Mouse (Mus musculus): ENCODE results near the gene Sik3. TPM values are rescaled to one million over a fixed set of nuclear protein-coding genes. Genes with fewer than 3 reads are reported as not detected.
A peak's percentile ranks its signal among the peaks of the same experiment; 100 is the strongest.

Sik3 gene
- polyA plus RNA-seq, 1 experiment from 2014 or later, result 5.0 TPM

DNA sequence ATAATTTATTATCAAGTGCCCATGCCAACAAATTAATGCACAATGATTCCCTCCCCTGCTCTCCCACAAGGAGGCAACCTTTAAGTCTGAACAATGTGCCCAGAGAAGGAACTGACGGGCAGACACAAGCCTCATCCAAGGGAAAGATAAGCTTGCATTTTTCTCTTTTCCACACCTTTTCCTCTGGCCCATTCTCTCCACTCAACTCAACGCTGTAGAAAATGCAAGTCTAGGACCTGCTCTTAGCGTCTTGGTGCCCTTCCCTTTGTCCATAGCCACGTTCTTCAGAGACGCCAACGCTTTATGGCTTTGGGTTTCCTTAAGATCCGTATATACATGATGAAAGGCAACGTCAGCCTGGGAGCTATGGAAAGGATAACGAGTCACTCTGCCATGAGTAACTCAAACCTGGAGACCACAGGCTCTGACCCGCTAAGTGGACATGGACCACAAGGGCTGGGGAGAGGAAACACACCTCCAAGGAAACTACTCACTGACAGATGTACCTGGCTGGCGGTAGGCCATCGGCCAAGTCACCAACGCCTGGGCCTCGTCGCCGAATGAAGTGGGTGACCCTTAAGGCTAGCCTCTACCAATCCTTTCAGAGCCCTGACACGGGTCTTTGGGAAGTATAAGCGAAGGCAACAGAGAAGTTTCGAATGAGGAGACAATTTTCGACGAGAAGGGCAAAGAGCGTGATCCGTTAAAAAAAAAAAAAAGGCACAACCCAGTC, 28.8 kb upstream of the Sik3 start:
- peak overlapping the region; percentile 86 for H3K9ac ChIP-seq (replicated peaks)
- DNase-seq (peak; percentile 58), ATAC-seq (peak; percentile 12; the same call in 1 of the 2 replicates)
- peaks cover 21% of the 10 kb centered on the region for H3K4me1 ChIP-seq (ENCODE audit: insufficient read depth)
- TF ChIP-seq CTCF (IDR thresholded peaks at IDR 0.05; ENCODE audit: low read depth), result peak; percentile 43
- TF ChIP-seq EP300 (IDR thresholded peaks at IDR 0.05; ENCODE audit: low read depth), result no peak
- no peaks in the 10 kb centered on the region for H3K9me3 ChIP-seq (ENCODE audit: low read length)
- H3K4me2 ChIP-seq (ENCODE audit: low read depth, low read length), result peak overlapping the region; percentile 87
- H3K27me3 ChIP-seq (ENCODE audit: insufficient read depth, low read length), result no peaks in the 10 kb centered on the region
- H3K4me3 ChIP-seq (ENCODE audit: low read depth, low read length), result peak overlapping the region; percentile 81
- no peaks in the 10 kb centered on the region; the same call in 1 of the 2 replicates for H3K36me3 ChIP-seq (replicated peaks; ENCODE audit: insufficient read depth, low read length)
- WGBS (ENCODE audit: insufficient replicate concordance), result under 1% methylated on average over 23 of the region's 23 CpGs
- peak overlapping the region; percentile 91 for H3K27ac ChIP-seq (ENCODE audit: low read depth)

DNA sequence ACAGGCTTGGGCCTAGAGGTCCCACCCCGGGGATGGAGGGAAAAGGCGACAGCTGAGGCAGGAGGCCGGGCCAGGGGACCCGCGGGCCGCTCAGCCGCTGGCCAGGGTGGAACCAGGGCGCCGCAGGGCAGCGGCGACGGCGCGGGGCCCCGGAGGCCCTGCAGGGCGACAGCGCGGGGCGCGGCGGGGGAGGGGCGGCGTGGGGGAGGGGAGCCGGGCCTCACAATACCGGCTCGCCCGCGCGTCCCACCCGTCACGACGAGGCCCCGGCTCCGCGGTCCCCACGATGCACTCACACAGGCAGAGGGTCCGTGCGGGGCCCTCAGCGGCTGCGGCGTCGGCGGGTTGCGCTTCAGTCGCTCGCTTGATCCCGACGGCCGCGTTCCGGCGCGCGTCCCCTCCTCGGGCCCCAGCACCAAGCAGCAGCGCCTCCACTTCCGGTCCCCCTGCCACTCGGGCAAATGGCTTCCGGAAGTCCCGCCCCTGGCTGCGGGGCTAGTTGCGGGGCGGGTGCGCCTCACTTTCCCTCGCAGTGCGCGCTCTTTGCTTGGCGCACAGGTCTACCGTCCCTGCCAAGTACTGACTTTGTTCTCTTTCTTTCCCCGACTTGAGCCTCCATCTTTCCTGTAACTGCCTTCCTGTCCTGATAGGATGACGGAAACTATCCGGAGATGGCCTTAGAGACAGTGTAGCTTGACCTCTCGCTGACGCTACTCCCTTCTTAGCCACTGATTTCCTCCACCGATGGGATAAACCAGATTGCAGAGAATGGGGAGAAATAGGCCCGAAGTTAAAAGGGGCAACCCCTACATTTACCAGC, 28.0 kb upstream of the Sik3 start:
- WGBS (ENCODE audit: insufficient replicate concordance), result 2% methylated on average over 43 of the region's 76 CpGs
- no peaks in the 10 kb centered on the region for H3K27me3 ChIP-seq (ENCODE audit: insufficient read depth, low read length)
- H3K4me1 ChIP-seq (ENCODE audit: insufficient read depth), result peaks cover 21% of the 10 kb centered on the region
- peak overlapping the region; percentile 87 for H3K4me2 ChIP-seq (ENCODE audit: low read depth, low read length)
- no peaks in the 10 kb centered on the region for H3K36me3 ChIP-seq (replicated peaks; ENCODE audit: insufficient read depth, low read length)
- ATAC-seq (peak; percentile 93), DNase-seq (peak; percentile 95)
- peak overlapping the region; percentile 91 for H3K27ac ChIP-seq (ENCODE audit: low read depth)
- TF ChIP-seq EP300 (IDR thresholded peaks at IDR 0.05; ENCODE audit: low read depth) (no peak), CTCF (IDR thresholded peaks at IDR 0.05; ENCODE audit: low read depth) (no peak)
- H3K9me3 ChIP-seq (ENCODE audit: low read length), result no peaks in the 10 kb centered on the region
- peak overlapping the region; percentile 86 for H3K9ac ChIP-seq (replicated peaks)
- H3K4me3 ChIP-seq (ENCODE audit: low read depth, low read length), result peak overlapping the region; percentile 81

DNA sequence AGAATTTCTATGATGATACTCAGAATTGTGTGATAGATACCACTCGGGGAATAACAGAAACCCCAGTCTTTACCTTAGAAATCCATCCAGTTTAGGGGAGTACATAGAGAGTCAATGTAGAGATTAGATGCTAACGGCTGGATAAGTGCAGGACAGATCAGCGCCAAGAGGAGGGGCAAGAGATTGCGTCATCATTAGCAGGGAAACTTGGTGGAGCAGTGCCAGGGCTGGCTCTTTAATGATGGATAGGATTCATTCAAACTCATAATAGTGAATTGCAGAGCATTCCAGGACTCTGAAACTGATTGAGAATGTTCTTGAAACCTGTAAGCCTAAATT, 27.4 kb upstream of the Sik3 start:
- Histone ChIP-seq H3K36me3 (replicated peaks; ENCODE audit: insufficient read depth, low read length) (no peaks in the 10 kb centered on the region), H3K4me3 (ENCODE audit: low read depth, low read length) (peak overlapping the region; percentile 81), H3K4me1 (ENCODE audit: insufficient read depth) (peaks cover 16% of the 10 kb centered on the region), H3K27ac (ENCODE audit: low read depth) (peak overlapping the region; percentile 91), H3K4me2 (ENCODE audit: low read depth, low read length) (peak overlapping the region; percentile 87), H3K9me3 (ENCODE audit: low read length) (no peaks in the 10 kb centered on the region), H3K9ac (replicated peaks) (peak overlapping the region; percentile 86), H3K27me3 (ENCODE audit: insufficient read depth, low read length) (no peaks in the 10 kb centered on the region)
- whole genome bisulfite sequencing (ENCODE audit: insufficient replicate concordance), result 2% methylated on average over 4 of the region's 4 CpGs
- ATAC-seq, result peak; percentile 60
- DNase-seq, result peak; percentile 65
- TF ChIP-seq EP300 (IDR thresholded peaks at IDR 0.05; ENCODE audit: low read depth) (no peak), CTCF (IDR thresholded peaks at IDR 0.05; ENCODE audit: low read depth) (no peak)

DNA sequence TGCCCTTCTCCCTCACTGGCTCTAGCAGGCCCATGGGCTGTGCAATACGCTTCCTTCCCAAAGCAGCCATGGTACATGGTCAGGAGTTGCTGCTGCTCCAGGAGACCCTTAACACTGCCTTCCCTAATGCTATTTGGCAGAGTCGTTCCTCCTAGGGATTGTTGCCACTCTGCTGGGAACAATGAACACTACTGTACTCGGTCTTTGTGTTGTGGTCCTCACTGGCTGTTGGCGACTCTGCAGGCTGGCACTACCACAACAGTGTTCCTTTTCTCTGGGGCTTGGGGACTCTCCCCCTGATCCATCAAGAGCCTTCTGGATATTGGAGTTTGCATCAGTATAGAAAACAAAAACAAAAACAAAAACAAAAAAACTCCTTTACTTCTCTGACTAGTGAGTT, 13.6 kb upstream of the Sik3 start:
- H3K36me3 ChIP-seq (replicated peaks; ENCODE audit: insufficient read depth, low read length), result no peaks in the 10 kb centered on the region
- H3K9me3 ChIP-seq (ENCODE audit: low read length), result no peaks in the 10 kb centered on the region
- TF ChIP-seq EP300 (IDR thresholded peaks at IDR 0.05; ENCODE audit: low read depth) (no peak), CTCF (IDR thresholded peaks at IDR 0.05; ENCODE audit: low read depth) (no peak)
- no peaks in the 10 kb centered on the region for H3K27me3 ChIP-seq (ENCODE audit: insufficient read depth, low read length)
- H3K4me1 ChIP-seq (ENCODE audit: insufficient read depth), result no peaks in the 10 kb centered on the region
- no peak overlapping the region for H3K9ac ChIP-seq (replicated peaks)
- WGBS (ENCODE audit: insufficient replicate concordance), result 84% methylated on average over 4 of the region's 4 CpGs
- ATAC-seq (no peak), DNase-seq (no peak)
- H3K4me3 ChIP-seq (ENCODE audit: low read depth, low read length), result no peak overlapping the region
- H3K4me2 ChIP-seq (ENCODE audit: low read depth, low read length), result no peak overlapping the region
- no peak overlapping the region for H3K27ac ChIP-seq (ENCODE audit: low read depth)

DNA sequence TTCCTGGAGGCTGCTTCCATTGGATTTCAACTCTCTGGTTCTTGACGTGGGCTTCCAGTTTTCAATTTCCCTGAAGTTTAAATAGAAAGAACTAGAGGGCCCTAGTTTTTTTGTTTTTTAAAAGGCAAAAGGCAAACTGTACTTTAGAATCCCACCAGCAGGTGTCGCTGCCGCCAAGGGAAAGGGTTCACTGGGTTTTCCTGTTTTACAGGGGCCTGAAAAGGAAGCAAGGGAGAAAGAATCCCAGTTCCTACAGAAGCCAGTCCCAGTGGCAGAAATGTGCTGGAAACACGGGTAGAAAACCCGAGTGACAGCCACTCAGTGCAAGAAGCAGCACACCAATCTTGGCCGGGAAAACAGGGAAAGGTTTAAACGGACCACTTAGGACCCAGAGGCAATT, 8.9 kb upstream of the Sik3 start:
- H3K4me1 ChIP-seq (ENCODE audit: insufficient read depth), result peaks cover 1% of the 10 kb centered on the region; the same call in 1 of the 2 replicates
- DNase-seq, result peak; percentile 85
- WGBS (ENCODE audit: insufficient replicate concordance), result 11% methylated on average over 7 of the region's 7 CpGs

DNA sequence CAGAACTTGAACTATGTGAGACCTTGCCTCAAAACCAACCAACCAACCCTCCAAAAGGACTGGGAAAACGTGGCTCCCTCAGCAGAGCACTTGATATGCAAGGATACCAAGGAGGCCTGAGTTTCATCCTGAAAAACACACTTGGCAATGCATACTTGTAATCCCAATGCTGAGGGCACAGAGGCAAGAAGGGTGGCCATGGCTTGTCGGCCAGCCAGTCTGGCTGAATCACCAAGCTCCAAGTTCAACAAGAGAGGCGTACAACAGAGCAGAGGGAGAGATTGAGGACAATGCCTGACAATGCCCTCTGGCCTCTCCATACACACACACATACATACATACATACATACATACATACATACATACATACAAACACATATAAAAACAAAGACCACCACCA, 8.1 kb upstream of the Sik3 start:
- peaks cover 4% of the 10 kb centered on the region; the same call in 1 of the 2 replicates for H3K4me1 ChIP-seq (ENCODE audit: insufficient read depth)
- DNase-seq (no peak), ATAC-seq (no peak)
- 75% methylated on average over 3 of the region's 3 CpGs for WGBS (ENCODE audit: insufficient replicate concordance)
- TF ChIP-seq CTCF (IDR thresholded peaks at IDR 0.05; ENCODE audit: low read depth) (no peak), EP300 (IDR thresholded peaks at IDR 0.05; ENCODE audit: low read depth) (no peak)
- no peak overlapping the region for H3K9ac ChIP-seq (replicated peaks)
- no peak overlapping the region for H3K27ac ChIP-seq (ENCODE audit: low read depth)
- H3K4me3 ChIP-seq (ENCODE audit: low read depth, low read length), result no peak overlapping the region
- no peaks in the 10 kb centered on the region for H3K36me3 ChIP-seq (replicated peaks; ENCODE audit: insufficient read depth, low read length)
- H3K4me2 ChIP-seq (ENCODE audit: low read depth, low read length), result no peak overlapping the region
- H3K27me3 ChIP-seq (ENCODE audit: insufficient read depth, low read length), result no peaks in the 10 kb centered on the region
- H3K9me3 ChIP-seq (ENCODE audit: low read length), result no peaks in the 10 kb centered on the region

More for the DNA sequence above, 8.9 kb upstream of the Sik3 start:
- Histone ChIP-seq H3K27me3 (ENCODE audit: insufficient read depth, low read length) (no peaks in the 10 kb centered on the region), H3K27ac (ENCODE audit: low read depth) (no peak overlapping the region), H3K9me3 (ENCODE audit: low read length) (no peaks in the 10 kb centered on the region), H3K4me3 (ENCODE audit: low read depth, low read length) (no peak overlapping the region), H3K9ac (replicated peaks) (no peak overlapping the region), H3K4me2 (ENCODE audit: low read depth, low read length) (no peak overlapping the region), H3K36me3 (replicated peaks; ENCODE audit: insufficient read depth, low read length) (no peaks in the 10 kb centered on the region)
- TF ChIP-seq CTCF (IDR thresholded peaks at IDR 0.05; ENCODE audit: low read depth) (peak; percentile 92), EP300 (IDR thresholded peaks at IDR 0.05; ENCODE audit: low read depth) (no peak)
- ATAC-seq, result no peak

Data from liver, postnatal 0 days (tissue).